Mouse (Mus musculus): ENCODE data around the gene Lamtor2. TPM values are rescaled to one million over a fixed set of nuclear protein-coding genes. Genes with fewer than 3 reads are reported as not detected.

Gene Lamtor2
- total and polyA plus RNA-seq, 3 experiments, result 94.3 to 118 (median 104) TPM

DNA sequence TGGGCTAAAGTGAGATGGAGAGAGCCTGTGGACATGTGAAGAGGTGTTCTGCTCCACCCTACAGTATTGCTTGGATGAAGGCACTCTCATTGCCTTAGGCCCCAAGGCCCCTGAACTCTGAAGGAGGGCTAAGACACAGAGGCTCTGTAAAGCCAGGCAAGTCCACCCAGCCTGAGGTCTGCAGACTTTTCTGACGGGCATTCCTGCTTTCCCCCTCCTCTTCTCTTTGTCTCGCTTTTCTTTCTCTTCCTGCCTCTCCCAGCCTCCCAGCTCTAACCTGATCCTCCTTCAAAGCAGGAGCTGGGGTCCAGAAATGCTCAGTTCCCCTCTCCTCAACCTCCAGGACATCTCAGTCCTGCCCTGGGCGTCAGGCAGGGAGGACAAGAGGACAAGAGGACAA lies 17.9 kb downstream of the Lamtor2 start:
- WGBS, result 78% methylated on average over 3 of the region's 3 CpGs
- H3K36me3 ChIP-seq (ENCODE audit: control insufficient read depth, insufficient read depth, low read length), result no peaks in the 10 kb centered on the region
- H3K4me3 ChIP-seq, result no peak overlapping the region
- peaks cover 3% of the 10 kb centered on the region; the same call in 1 of the 2 replicates for H3K4me1 ChIP-seq (ENCODE audit: control insufficient read depth, insufficient read depth, low read length)
- no peak for DNase-seq
- no peak overlapping the region for H3K9ac ChIP-seq (ENCODE audit: low read depth, low read length)
- H3K27me3 ChIP-seq (ENCODE audit: control insufficient read depth, insufficient read depth, low read length), result no peaks in the 10 kb centered on the region
- intact Hi-C loops (cut with DNase I), result loop anchor here (2.0 kb wide), 1 partner anchor 18 kb away; the partner anchor contains the start of genes Lamtor2 and Ubqln4
- H3K79me2 ChIP-seq (replicated peaks; ENCODE audit: control insufficient read depth, insufficient read depth, low read length), result no peaks in the 10 kb centered on the region
- no peak overlapping the region for H3K27ac ChIP-seq
- no peak for TF ChIP-seq EP300 (IDR thresholded peaks at IDR 0.05; ENCODE audit: insufficient read depth, low read depth, low read length)
- TF ChIP-seq CTCF (IDR thresholded peaks at IDR 0.05), result no peak
- no peak for TF ChIP-seq POLR2A (IDR thresholded peaks at IDR 0.05; ENCODE audit: insufficient read depth, low read depth, low read length)

- DNase-seq, result no peak
- Histone ChIP-seq H3K4me1 (ENCODE audit: control insufficient read depth, insufficient read depth, low read length) (peaks cover 3% of the 10 kb centered on the region; the same call in 1 of the 2 replicates), H3K27me3 (ENCODE audit: control insufficient read depth, insufficient read depth, low read length) (no peaks in the 10 kb centered on the region), H3K27ac (no peak overlapping the region), H3K79me2 (replicated peaks; ENCODE audit: control insufficient read depth, insufficient read depth, low read length) (no peaks in the 10 kb centered on the region), H3K4me3 (no peak overlapping the region), H3K9ac (ENCODE audit: low read depth, low read length) (no peak overlapping the region), H3K36me3 (ENCODE audit: control insufficient read depth, insufficient read depth, low read length) (no peaks in the 10 kb centered on the region)
- TF ChIP-seq POLR2A (IDR thresholded peaks at IDR 0.05; ENCODE audit: insufficient read depth, low read depth, low read length), result no peak
- no peak for TF ChIP-seq EP300 (IDR thresholded peaks at IDR 0.05; ENCODE audit: insufficient read depth, low read depth, low read length)
- TF ChIP-seq CTCF (IDR thresholded peaks at IDR 0.05), result no peak
- intact Hi-C loops (cut with DNase I), result loop anchor here (2.0 kb wide), 1 partner anchor 19 kb away; the partner anchor contains the start of genes Lamtor2 and Ubqln4
- WGBS, result 45% methylated on average over 4 of the region's 5 CpGs
These were observed 19.2 kb downstream of the Lamtor2 start for GRCm38 (mm10) chr3:88533706-88534105.

- no peaks in the 10 kb centered on the region for H3K79me2 ChIP-seq (replicated peaks; ENCODE audit: control insufficient read depth, insufficient read depth, low read length)
- H3K27ac ChIP-seq, result no peak overlapping the region
- DNase-seq, result no peak
- WGBS, result 7% methylated on average over 39 of the region's 40 CpGs
- intact Hi-C loops (cut with DNase I), result no loop called here
- peak overlapping the region; percentile 48 for H3K4me3 ChIP-seq
- TF ChIP-seq EP300 (IDR thresholded peaks at IDR 0.05; ENCODE audit: insufficient read depth, low read depth, low read length) (no peak), CTCF (IDR thresholded peaks at IDR 0.05) (no peak), POLR2A (IDR thresholded peaks at IDR 0.05; ENCODE audit: insufficient read depth, low read depth, low read length) (no peak)
- H3K4me1 ChIP-seq (ENCODE audit: control insufficient read depth, insufficient read depth, low read length), result peaks cover 3% of the 10 kb centered on the region; the same call in 1 of the 2 replicates
- no peaks in the 10 kb centered on the region for H3K36me3 ChIP-seq (ENCODE audit: control insufficient read depth, insufficient read depth, low read length)
- no peaks in the 10 kb centered on the region for H3K27me3 ChIP-seq (ENCODE audit: control insufficient read depth, insufficient read depth, low read length)
- peak overlapping the region; percentile 82 for H3K9ac ChIP-seq (ENCODE audit: low read depth, low read length)
These were observed 20.0 kb downstream of the Lamtor2 start for GRCm38 (mm10) chr3:88532689-88533511.

- Histone ChIP-seq H3K27me3 (ENCODE audit: control insufficient read depth, insufficient read depth, low read length) (no peaks in the 10 kb centered on the region), H3K27ac (peak within 1 kb of the TSS; percentile 84), H3K4me1 (ENCODE audit: control insufficient read depth, insufficient read depth, low read length) (peaks cover 3% of the 10 kb centered on the region; the same call in 1 of the 2 replicates), H3K9ac (ENCODE audit: low read depth, low read length) (peak within 1 kb of the TSS; percentile 82), H3K36me3 (ENCODE audit: control insufficient read depth, insufficient read depth, low read length) (no peaks in the 10 kb centered on the region), H3K4me3 (peak within 1 kb of the TSS; percentile 79), H3K79me2 (replicated peaks; ENCODE audit: control insufficient read depth, insufficient read depth, low read length) (no peaks in the 10 kb centered on the region)
- DNase-seq, result no peak
- intact Hi-C loops (cut with DNase I), result no loop called here
- TF ChIP-seq EP300 (IDR thresholded peaks at IDR 0.05; ENCODE audit: insufficient read depth, low read depth, low read length) (no peak), POLR2A (IDR thresholded peaks at IDR 0.05; ENCODE audit: insufficient read depth, low read depth, low read length) (no peak), CTCF (IDR thresholded peaks at IDR 0.05) (no peak)
- WGBS, result 5% methylated on average over 13 of the region's 31 CpGs
These were observed 20.6 kb downstream of the Lamtor2 start, which contains the start of gene Mex3a for GRCm38 (mm10) chr3:88532299-88532674. TSS of gene Mex3a (plus strand) at chr3:88532395.

- no peaks in the 10 kb centered on the region for H3K36me3 ChIP-seq (ENCODE audit: control insufficient read depth, insufficient read depth, low read length)
- H3K27me3 ChIP-seq (ENCODE audit: control insufficient read depth, insufficient read depth, low read length), result no peaks in the 10 kb centered on the region
- peak overlapping the region; percentile 74 for H3K9ac ChIP-seq (ENCODE audit: low read depth, low read length)
- TF ChIP-seq POLR2A (IDR thresholded peaks at IDR 0.05; ENCODE audit: insufficient read depth, low read depth, low read length) (no peak), EP300 (IDR thresholded peaks at IDR 0.05; ENCODE audit: insufficient read depth, low read depth, low read length) (no peak), CTCF (IDR thresholded peaks at IDR 0.05) (no peak)
- H3K27ac ChIP-seq, result peak overlapping the region; percentile 84
- H3K4me3 ChIP-seq, result peak overlapping the region; percentile 79
- peak; percentile 91 to 94 for DNase-seq
- WGBS, result 1% methylated on average over 63 of the region's 63 CpGs
- 0 out of 2 replicates have a peak, but pooled peaks cover 2% of the 10 kb centered on the region for H3K4me1 ChIP-seq (ENCODE audit: control insufficient read depth, insufficient read depth, low read length)
- intact Hi-C loops (cut with DNase I), result no loop called here
- no peaks in the 10 kb centered on the region for H3K79me2 ChIP-seq (replicated peaks; ENCODE audit: control insufficient read depth, insufficient read depth, low read length)
These were observed 21.3 kb downstream of the Lamtor2 start for GRCm38 (mm10) chr3:88531348-88532298.

Data from heart, adult 2 months (tissue).